Mouse (Mus musculus) midbrain, embryonic 11.5 days (tissue): ENCODE measurements at regions not wholly inside any gene's neighbourhood (a gene's known extent, or its start where the extent isn't known, plus 50 kb on each side); places are given as distances from the start of the nearest gene placed in this dataset.

Source experiments
- ATAC-seq: fragments of 200-750 bp; cut with Nextera tagmentation; 2 replicates; pipeline ENCODE4 v1.8.0; 2017; ENCODE audit warnings: moderate TSS enrichment, moderate library complexity; ENCODE audit not compliant: low FRiP score
- DNase-seq: peaks from one replicate; pipeline ENCODE4 v3.0.0; 2015; ENCODE audit warnings: low spot score; ENCODE audit errors: missing footprints
- H3K27ac ChIP-seq: fragments of 300-500 bp; sonication (generic); 2 replicates; pipeline ENCODE4 v1.5.1; 2014; ENCODE audit warnings: low read depth, low read length
- H3K27me3 ChIP-seq: fragments of 300-500 bp; sonication (generic); 2 replicates; pipeline ENCODE4 v1.6.1; 2014; ENCODE audit warnings: mild to moderate bottlenecking, low read length, moderate library complexity, mixed read lengths; ENCODE audit not compliant: control insufficient read depth, insufficient read depth
- H3K36me3 ChIP-seq: fragments of 300-500 bp; sonication (generic); 2 replicates; pipeline ENCODE4 v1.6.1; 2014; ENCODE audit warnings: mild to moderate bottlenecking, low read length, moderate library complexity, mixed read lengths; ENCODE audit not compliant: control insufficient read depth, insufficient read depth
- H3K4me1 ChIP-seq: fragments of 300-500 bp; sonication (generic); 2 replicates; pipeline ENCODE4 v1.6.1; 2014; ENCODE audit warnings: low read length; ENCODE audit not compliant: control insufficient read depth, insufficient read depth
- H3K4me2 ChIP-seq: fragments of 300-500 bp; sonication (generic); 2 replicates; pipeline ENCODE4 v1.6.1; 2014; ENCODE audit warnings: mild to moderate bottlenecking, moderate library complexity
- H3K4me3 ChIP-seq: fragments of 300-500 bp; sonication (generic); 2 replicates; pipeline ENCODE4 v1.5.1; 2014; ENCODE audit warnings: low read depth, low read length
- H3K9ac ChIP-seq: fragments of 300-500 bp; sonication (generic); 2 replicates; pipeline ENCODE4 v1.6.1; 2014; ENCODE audit warnings: low read length
- H3K9me3 ChIP-seq: fragments of 300-500 bp; sonication (generic); 2 replicates; pipeline ENCODE4 v1.6.1; 2016; ENCODE audit warnings: low read length; ENCODE audit not compliant: control insufficient read depth
- WGBS: fragments of 180-500 bp; shearing (Covaris S2); extraction: QIAGEN DNeasy Blood & Tissue Kit; methylation state at CpG from one replicate; pipeline ENCODE4 v1.1.7; 2014; 5-methylcytosine and 5-hydroxymethylcytosine counted together

DNA sequence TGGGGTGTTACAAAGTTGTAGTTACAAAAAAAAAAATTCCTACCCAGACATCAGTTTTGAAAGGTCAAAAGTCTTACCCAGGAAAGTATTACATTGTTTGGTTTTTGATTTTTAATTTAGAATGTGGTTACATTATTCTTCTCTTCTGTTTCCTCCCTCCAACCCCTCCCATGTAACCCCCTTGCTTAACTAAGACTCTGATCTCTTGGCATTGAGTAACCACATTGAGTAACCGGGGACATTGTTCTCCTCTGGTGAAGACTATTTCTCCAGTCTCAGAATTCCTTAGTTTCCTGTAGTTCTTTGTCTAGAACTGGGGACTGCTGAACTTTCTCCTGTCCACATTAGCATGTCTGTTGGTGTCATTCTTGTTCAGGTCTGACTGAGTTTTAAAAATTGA is 109.3 kb upstream of the Itga4 start:
- no peaks in the 10 kb centered on the region for H3K9me3 ChIP-seq
- H3K36me3 ChIP-seq = no peaks in the 10 kb centered on the region
- no peak overlapping the region for H3K27ac ChIP-seq
- H3K4me1 ChIP-seq = no peaks in the 10 kb centered on the region
- H3K27me3 ChIP-seq = no peaks in the 10 kb centered on the region
- DNase-seq = no peak
- no peak for ATAC-seq
- no peak overlapping the region for H3K4me2 ChIP-seq
- no peak overlapping the region for H3K9ac ChIP-seq
- 81% methylated on average over 1 of the region's 1 CpGs for WGBS
- H3K4me3 ChIP-seq = no peak overlapping the region

DNA sequence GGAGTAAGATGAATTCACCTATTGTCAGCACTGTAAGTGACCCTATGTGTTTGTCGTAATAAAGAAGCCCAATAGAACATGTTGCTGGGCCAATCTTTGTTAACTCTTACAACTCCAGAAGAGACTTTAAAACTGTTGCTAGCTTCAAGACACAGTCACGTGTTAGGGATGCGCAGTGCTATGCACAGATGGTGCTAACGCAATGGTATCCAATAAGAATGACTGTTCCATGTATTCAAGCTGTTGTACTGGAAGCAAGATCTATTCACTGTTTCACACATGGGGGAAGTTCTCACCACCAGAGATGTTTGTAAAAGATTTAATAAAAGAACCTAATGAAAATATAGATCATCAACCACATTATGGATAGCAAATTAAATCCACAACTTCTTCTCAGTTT is 108.7 kb upstream of the Itga4 start:
- DNase-seq (no peak), ATAC-seq (no peak)
- H3K27ac ChIP-seq = no peak overlapping the region
- no peak overlapping the region for H3K4me2 ChIP-seq
- H3K9me3 ChIP-seq = no peaks in the 10 kb centered on the region
- no peaks in the 10 kb centered on the region for H3K27me3 ChIP-seq
- 93% methylated on average over 4 of the region's 4 CpGs for WGBS
- no peaks in the 10 kb centered on the region for H3K36me3 ChIP-seq
- no peak overlapping the region for H3K4me3 ChIP-seq
- no peaks in the 10 kb centered on the region for H3K4me1 ChIP-seq
- H3K9ac ChIP-seq = no peak overlapping the region

DNA sequence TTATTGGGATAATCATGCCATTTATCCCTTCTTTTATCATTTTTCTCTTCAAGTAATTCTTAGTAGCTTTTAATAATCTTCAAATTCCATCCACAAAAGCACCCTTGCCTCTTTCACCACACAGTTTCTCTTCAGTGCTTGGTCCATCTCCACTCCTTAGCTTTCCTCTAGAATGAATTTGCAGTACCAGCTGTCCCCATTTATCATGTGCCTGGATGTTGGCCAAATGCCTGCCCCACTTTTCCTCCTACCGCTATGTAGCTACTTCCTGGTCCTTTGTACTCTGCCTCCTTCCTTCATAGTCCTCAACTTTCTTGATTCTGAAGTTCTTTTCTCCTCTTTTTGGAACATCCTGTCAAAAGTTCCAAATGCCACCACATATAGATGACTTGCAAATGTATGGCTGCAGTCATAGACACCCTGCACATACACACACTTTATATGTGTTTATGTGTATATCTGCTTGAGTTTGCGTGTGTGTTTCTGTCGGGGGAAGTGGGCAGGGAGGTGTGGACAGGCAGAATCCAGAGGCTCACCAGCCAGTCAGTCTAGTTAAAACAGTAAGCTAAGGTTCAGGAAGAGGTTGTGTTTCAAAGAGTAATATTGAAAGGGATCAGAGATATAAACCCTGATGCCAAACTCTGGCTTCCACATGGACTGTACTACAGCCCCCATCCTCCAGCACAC is 106.1 kb upstream of the Itga4 start:
- no peaks in the 10 kb centered on the region for H3K27me3 ChIP-seq
- 88% methylated on average over 3 of the region's 3 CpGs for WGBS
- no peak overlapping the region for H3K27ac ChIP-seq
- ATAC-seq = no peak
- no peak overlapping the region for H3K4me2 ChIP-seq
- H3K4me3 ChIP-seq = no peak overlapping the region
- DNase-seq = peak; percentile 62
- no peaks in the 10 kb centered on the region for H3K4me1 ChIP-seq
- H3K9me3 ChIP-seq = no peaks in the 10 kb centered on the region
- H3K9ac ChIP-seq = no peak overlapping the region
- H3K36me3 ChIP-seq = no peaks in the 10 kb centered on the region

DNA sequence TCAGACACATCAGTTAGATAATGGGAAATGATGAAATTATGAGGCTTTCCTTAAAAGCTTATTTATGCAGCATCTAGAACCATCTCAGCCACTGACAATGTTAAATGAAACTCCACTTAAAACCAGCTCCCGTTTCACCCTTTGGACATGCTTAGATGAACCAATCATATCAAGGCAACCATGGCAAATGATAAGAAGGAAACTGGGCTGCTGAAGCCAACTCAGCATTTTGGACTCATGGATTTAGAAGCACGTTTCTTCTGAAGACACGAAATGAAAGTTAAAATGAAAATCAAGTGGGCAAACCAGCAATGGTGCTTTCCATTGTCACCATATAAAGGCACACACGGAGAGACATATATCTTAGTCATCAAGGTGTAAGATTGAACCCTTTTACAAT is 103.6 kb upstream of the Itga4 start:
- Histone ChIP-seq H3K4me3 (no peak overlapping the region), H3K4me1 (no peaks in the 10 kb centered on the region), H3K27ac (no peak overlapping the region), H3K27me3 (no peaks in the 10 kb centered on the region), H3K9ac (no peak overlapping the region), H3K4me2 (no peak overlapping the region), H3K9me3 (no peaks in the 10 kb centered on the region), H3K36me3 (no peaks in the 10 kb centered on the region)
- WGBS = 87% methylated on average over 4 of the region's 4 CpGs
- no peak for ATAC-seq
- DNase-seq = peak; percentile 44

DNA sequence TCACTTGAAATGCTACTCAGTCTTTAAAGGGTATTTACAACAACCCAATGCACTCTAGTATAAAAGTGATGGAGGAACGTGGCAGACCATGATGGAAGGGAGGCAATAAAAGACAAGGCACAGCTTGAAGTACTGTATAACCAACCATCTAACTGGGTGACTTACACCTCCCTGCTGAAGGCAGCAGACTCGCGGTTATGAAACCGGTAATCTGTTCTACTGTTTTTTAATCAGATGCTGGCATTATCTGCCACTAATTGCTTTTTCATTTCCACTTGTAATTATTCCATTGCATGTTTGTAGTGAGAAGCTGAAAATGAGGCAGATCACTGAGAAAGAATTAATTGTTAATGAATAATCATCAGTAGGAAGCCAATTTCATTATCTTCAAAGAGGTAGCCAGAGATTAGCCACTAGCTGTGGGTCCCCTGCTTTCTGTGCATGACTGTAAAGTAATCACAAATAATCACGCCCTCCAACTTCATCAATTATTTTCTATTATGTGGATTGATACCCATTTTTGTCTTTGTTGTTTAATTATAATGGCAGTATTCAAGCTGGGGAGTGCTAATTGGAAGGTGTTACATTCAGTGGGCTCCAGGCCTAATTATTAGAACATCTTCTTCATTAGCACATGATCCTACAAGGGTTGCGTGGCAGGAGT is 103.1 kb upstream of the Itga4 start:
- DNase-seq (no peak), ATAC-seq (no peak)
- no peaks in the 10 kb centered on the region for H3K9me3 ChIP-seq
- H3K9ac ChIP-seq = no peak overlapping the region
- H3K27ac ChIP-seq = no peak overlapping the region
- H3K4me1 ChIP-seq = no peaks in the 10 kb centered on the region
- H3K36me3 ChIP-seq = no peaks in the 10 kb centered on the region
- H3K4me2 ChIP-seq = no peak overlapping the region
- no peak overlapping the region for H3K4me3 ChIP-seq
- H3K27me3 ChIP-seq = no peaks in the 10 kb centered on the region
- 92% methylated on average over 6 of the region's 6 CpGs for WGBS

DNA sequence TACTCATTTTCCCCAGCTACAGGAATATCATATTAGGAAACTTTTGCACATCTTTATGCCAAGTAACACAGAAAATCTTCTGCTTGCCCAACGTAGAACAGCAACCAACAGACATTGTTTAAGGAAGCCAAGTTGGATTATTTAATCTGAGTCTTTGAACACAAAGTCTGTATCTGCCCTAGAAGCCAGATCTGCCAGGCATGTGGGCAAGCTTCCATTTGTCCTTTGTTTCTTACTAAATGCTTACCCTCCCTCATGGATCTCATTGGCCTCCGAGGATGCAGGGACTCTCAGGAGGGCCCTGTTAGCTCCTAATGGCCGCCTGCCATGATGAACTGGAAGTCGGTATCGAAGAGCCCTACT is 102.5 kb upstream of the Itga4 start:
- Histone ChIP-seq H3K4me3 (no peak overlapping the region), H3K4me2 (no peak overlapping the region), H3K9me3 (no peaks in the 10 kb centered on the region), H3K27ac (no peak overlapping the region), H3K36me3 (no peaks in the 10 kb centered on the region), H3K9ac (no peak overlapping the region), H3K27me3 (no peaks in the 10 kb centered on the region), H3K4me1 (no peaks in the 10 kb centered on the region)
- WGBS = 90% methylated on average over 5 of the region's 5 CpGs
- DNase-seq (no peak), ATAC-seq (no peak)

DNA sequence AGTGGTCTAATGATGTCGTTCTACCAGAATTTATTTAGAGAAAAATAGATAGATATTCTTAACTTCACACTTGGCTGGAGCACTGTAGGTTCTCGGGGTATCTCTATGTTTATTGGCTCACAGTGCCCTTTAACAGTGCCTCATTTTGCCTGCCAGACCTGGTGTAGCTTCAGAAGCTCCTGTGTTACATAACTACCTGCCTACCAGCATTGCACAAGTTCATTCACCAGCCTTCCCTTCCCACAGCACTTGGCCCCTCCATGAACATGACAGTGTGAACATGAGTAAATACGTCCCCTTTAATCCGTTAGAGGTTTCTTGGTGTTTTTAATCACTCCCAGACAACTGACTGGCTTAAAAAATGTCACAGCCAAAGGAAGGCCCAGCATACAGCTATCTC is 102.2 kb upstream of the Itga4 start:
- Histone ChIP-seq H3K9ac (no peak overlapping the region), H3K4me3 (no peak overlapping the region), H3K36me3 (no peaks in the 10 kb centered on the region), H3K9me3 (no peaks in the 10 kb centered on the region), H3K27me3 (no peaks in the 10 kb centered on the region), H3K4me1 (no peaks in the 10 kb centered on the region), H3K27ac (no peak overlapping the region), H3K4me2 (no peak overlapping the region)
- DNase-seq (no peak), ATAC-seq (no peak)
- 77% methylated on average over 4 of the region's 4 CpGs for WGBS

DNA sequence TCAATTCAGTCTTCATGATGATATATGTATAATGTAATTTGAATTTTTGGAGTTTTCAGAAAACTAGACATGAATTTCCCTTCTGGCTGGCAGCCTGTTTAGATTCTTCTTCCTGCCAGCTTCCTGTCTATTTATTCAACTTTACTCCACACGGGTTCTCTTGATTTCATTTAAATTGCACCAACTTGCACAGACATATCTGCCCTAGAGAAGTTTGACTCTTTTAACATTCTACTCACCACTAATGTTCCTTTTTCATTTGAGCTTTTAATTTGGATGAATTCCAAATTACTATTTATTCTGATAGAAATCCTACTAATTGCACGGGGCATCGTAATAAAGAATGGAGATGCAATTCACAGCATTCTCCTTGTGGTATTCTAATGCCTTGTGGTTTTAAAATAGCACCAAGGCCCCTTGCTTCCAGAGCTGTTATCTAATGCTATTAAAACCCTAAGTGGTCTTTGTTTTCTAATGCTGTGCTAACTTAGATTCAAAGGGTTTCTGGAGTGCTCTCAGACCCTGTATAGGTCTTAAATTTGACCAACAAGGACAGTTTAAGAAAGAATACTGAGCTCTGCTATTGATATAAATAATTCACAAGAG is 96.7 kb upstream of the Itga4 start:
- Histone ChIP-seq H3K4me3 (no peak overlapping the region), H3K36me3 (no peaks in the 10 kb centered on the region), H3K9me3 (no peaks in the 10 kb centered on the region), H3K4me1 (no peaks in the 10 kb centered on the region), H3K27me3 (no peaks in the 10 kb centered on the region), H3K27ac (no peak overlapping the region), H3K4me2 (no peak overlapping the region), H3K9ac (no peak overlapping the region)
- WGBS = 84% methylated on average over 3 of the region's 3 CpGs
- DNase-seq (no peak), ATAC-seq (no peak)

DNA sequence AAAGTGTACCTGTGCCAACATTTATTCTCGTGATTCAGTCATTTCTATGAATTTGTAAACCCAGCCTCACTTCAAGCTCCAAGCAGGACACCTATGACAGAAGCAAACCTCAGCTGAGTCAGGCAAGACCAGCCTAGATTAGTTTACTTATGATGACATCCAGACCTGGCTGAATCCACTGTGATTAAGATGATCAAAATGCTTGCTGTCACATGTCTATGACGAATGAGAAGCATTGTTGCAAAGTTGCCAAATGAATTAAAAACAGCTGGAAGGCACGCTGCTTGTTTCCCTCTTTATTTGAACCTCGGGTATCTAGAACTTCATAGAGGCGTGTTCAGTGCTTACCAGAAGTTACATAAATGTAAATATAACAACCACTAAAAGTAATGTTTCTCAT is 95.9 kb upstream of the Itga4 start:
- Histone ChIP-seq H3K4me2 (no peak overlapping the region), H3K9ac (no peak overlapping the region), H3K4me1 (no peaks in the 10 kb centered on the region), H3K4me3 (no peak overlapping the region), H3K27ac (no peak overlapping the region), H3K27me3 (no peaks in the 10 kb centered on the region), H3K9me3 (no peaks in the 10 kb centered on the region), H3K36me3 (no peaks in the 10 kb centered on the region)
- ATAC-seq (no peak), DNase-seq (peak; percentile 79)
- WGBS = 76% methylated on average over 5 of the region's 5 CpGs
